Mouse (Mus musculus) neural tube, embryonic 13.5 days (tissue): ENCODE measurements at regions not wholly inside any gene's neighbourhood (a gene's known extent, or its start where the extent isn't known, plus 50 kb on each side); places are given as distances from the start of the nearest gene placed in this dataset.

Experiments used
- ATAC-seq: fragments of 200-750 bp; cut with Nextera tagmentation; 2 replicates; pipeline ENCODE4 v1.8.0; 2017; ENCODE audit warnings: low read depth, mild to moderate bottlenecking, moderate TSS enrichment, moderate library complexity
- H3K27ac ChIP-seq: fragments of 300-500 bp; sonication (generic); replicated peaks from 2 replicates; pipeline ENCODE4 v1.5.1; 2015; ENCODE audit warnings: moderate library complexity, mild to moderate bottlenecking, inconsistent platforms
- H3K27me3 ChIP-seq: fragments of 300-500 bp; sonication (generic); 2 replicates; pipeline ENCODE4 v1.6.1; 2015; ENCODE audit warnings: mild to moderate bottlenecking, inconsistent platforms
- H3K36me3 ChIP-seq: fragments of 300-500 bp; sonication (generic); 2 replicates; pipeline ENCODE4 v1.6.1; 2015; ENCODE audit warnings: mild to moderate bottlenecking, inconsistent platforms
- H3K4me1 ChIP-seq: fragments of 300-500 bp; sonication (generic); replicated peaks from 2 replicates; pipeline ENCODE4 v1.6.1; 2015; ENCODE audit warnings: inconsistent platforms
- H3K4me2 ChIP-seq: fragments of 300-500 bp; sonication (generic); 2 replicates; pipeline ENCODE4 v1.6.1; 2015; ENCODE audit warnings: inconsistent platforms, mild to moderate bottlenecking, moderate library complexity
- H3K4me3 ChIP-seq: fragments of 300-500 bp; sonication (generic); 2 replicates; pipeline ENCODE4 v1.5.1; 2015; ENCODE audit warnings: mild to moderate bottlenecking, inconsistent platforms
- H3K9ac ChIP-seq: fragments of 300-500 bp; sonication (generic); 2 replicates; pipeline ENCODE4 v1.6.1; 2015; ENCODE audit warnings: moderate library complexity, mild to moderate bottlenecking, inconsistent platforms
- H3K9me3 ChIP-seq: fragments of 300-500 bp; sonication (generic); 2 replicates; pipeline ENCODE4 v1.6.1; 2016; ENCODE audit warnings: inconsistent platforms
- whole genome bisulfite sequencing: fragments of 180-500 bp; shearing (Covaris S2); methylation state at CpG from one replicate; pipeline ENCODE4 v1.1.7; 2015; 5-methylcytosine and 5-hydroxymethylcytosine counted together

- Histone ChIP-seq H3K4me3 (no peak overlapping the region), H3K27ac (no peak overlapping the region), H3K4me1 (no peaks in the 10 kb centered on the region), H3K9ac (no peak overlapping the region), H3K9me3 (no peaks in the 10 kb centered on the region), H3K27me3 (no peaks in the 10 kb centered on the region), H3K4me2 (no peak overlapping the region), H3K36me3 (no peaks in the 10 kb centered on the region)
- no peak for ATAC-seq
- 80% methylated on average over 5 of the region's 5 CpGs for WGBS
These were observed 158.6 kb downstream of the Fam198b start for GRCm38 (mm10) chr3:80042756-80043484.

GRCm38 (mm10) chr3:80049495-80050225, 165.3 kb downstream of the Fam198b start:
- H3K27me3 ChIP-seq = no peaks in the 10 kb centered on the region
- WGBS = 84% methylated on average over 5 of the region's 5 CpGs
- H3K4me1 ChIP-seq = no peaks in the 10 kb centered on the region
- no peak overlapping the region for H3K4me3 ChIP-seq
- H3K36me3 ChIP-seq = no peaks in the 10 kb centered on the region
- no peak for ATAC-seq
- H3K9me3 ChIP-seq = no peaks in the 10 kb centered on the region
- H3K4me2 ChIP-seq = no peak overlapping the region
- no peak overlapping the region for H3K9ac ChIP-seq
- H3K27ac ChIP-seq = no peak overlapping the region

- Histone ChIP-seq H3K4me2 (no peak overlapping the region), H3K9me3 (no peaks in the 10 kb centered on the region), H3K4me1 (no peaks in the 10 kb centered on the region), H3K4me3 (no peak overlapping the region), H3K9ac (no peak overlapping the region), H3K27me3 (no peaks in the 10 kb centered on the region), H3K27ac (no peak overlapping the region), H3K36me3 (no peaks in the 10 kb centered on the region)
- ATAC-seq = no peak
- WGBS = 84% methylated on average over 4 of the region's 4 CpGs
These were observed 166.6 kb downstream of the Fam198b start for GRCm38 (mm10) chr3:80050920-80051319.

- 86% methylated on average over 4 of the region's 4 CpGs for WGBS
- Histone ChIP-seq H3K9me3 (no peaks in the 10 kb centered on the region), H3K36me3 (no peaks in the 10 kb centered on the region), H3K27ac (no peak overlapping the region), H3K4me3 (no peak overlapping the region), H3K4me1 (no peaks in the 10 kb centered on the region), H3K9ac (no peak overlapping the region), H3K4me2 (no peak overlapping the region), H3K27me3 (no peaks in the 10 kb centered on the region)
- no peak for ATAC-seq
These were observed 167.6 kb downstream of the Fam198b start for GRCm38 (mm10) chr3:80051963-80052362.

GRCm38 (mm10) chr3:80052879-80053278, 168.5 kb downstream of the Fam198b start:
- no peak overlapping the region for H3K27ac ChIP-seq

GRCm38 (mm10) chr3:80053435-80053834, 169.1 kb downstream of the Fam198b start:
- ATAC-seq = no peak
- no peak overlapping the region for H3K27ac ChIP-seq
- no peaks in the 10 kb centered on the region for H3K36me3 ChIP-seq
- no peak overlapping the region for H3K9ac ChIP-seq
- no peaks in the 10 kb centered on the region for H3K4me1 ChIP-seq
- no peak overlapping the region for H3K4me2 ChIP-seq
- 80% methylated on average over 2 of the region's 2 CpGs for WGBS
- H3K27me3 ChIP-seq = no peaks in the 10 kb centered on the region
- H3K9me3 ChIP-seq = no peaks in the 10 kb centered on the region
- no peak overlapping the region for H3K4me3 ChIP-seq

More at GRCm38 (mm10) chr3:80052879-80053278, 168.5 kb downstream of the Fam198b start:
- H3K4me2 ChIP-seq = no peak overlapping the region
- H3K4me3 ChIP-seq = no peak overlapping the region
- H3K27me3 ChIP-seq = no peaks in the 10 kb centered on the region
- no peaks in the 10 kb centered on the region for H3K36me3 ChIP-seq
- no peak overlapping the region for H3K9ac ChIP-seq
- 56% methylated on average over 3 of the region's 3 CpGs for WGBS
- no peaks in the 10 kb centered on the region for H3K9me3 ChIP-seq
- H3K4me1 ChIP-seq = no peaks in the 10 kb centered on the region
- ATAC-seq = no peak

- H3K4me2 ChIP-seq = no peak overlapping the region
- no peaks in the 10 kb centered on the region for H3K27me3 ChIP-seq
- H3K4me3 ChIP-seq = no peak overlapping the region
- H3K27ac ChIP-seq = no peak overlapping the region
- no peak overlapping the region for H3K9ac ChIP-seq
- no peaks in the 10 kb centered on the region for H3K4me1 ChIP-seq
- no peaks in the 10 kb centered on the region for H3K36me3 ChIP-seq
- WGBS = 76% methylated on average over 6 of the region's 6 CpGs
- ATAC-seq = no peak
- H3K9me3 ChIP-seq = no peaks in the 10 kb centered on the region
These were observed 172.5 kb downstream of the Fam198b start for GRCm38 (mm10) chr3:80056636-80057350.

GRCm38 (mm10) chr3:80058722-80059121, 174.4 kb downstream of the Fam198b start:
- WGBS = 31% methylated on average over 2 of the region's 2 CpGs
- H3K27ac ChIP-seq = no peak overlapping the region
- ATAC-seq = 0 out of 2 replicates have a peak, but pooled peaks have one; percentile 36
- H3K4me1 ChIP-seq = no peaks in the 10 kb centered on the region
- no peak overlapping the region for H3K9ac ChIP-seq
- no peaks in the 10 kb centered on the region for H3K9me3 ChIP-seq
- no peak overlapping the region for H3K4me3 ChIP-seq
- no peaks in the 10 kb centered on the region for H3K27me3 ChIP-seq
- H3K36me3 ChIP-seq = no peaks in the 10 kb centered on the region
- H3K4me2 ChIP-seq = no peak overlapping the region

- Histone ChIP-seq H3K4me2 (no peak overlapping the region), H3K9ac (no peak overlapping the region), H3K9me3 (no peaks in the 10 kb centered on the region), H3K27ac (no peak overlapping the region), H3K36me3 (no peaks in the 10 kb centered on the region), H3K4me3 (no peak overlapping the region), H3K27me3 (no peaks in the 10 kb centered on the region), H3K4me1 (no peaks in the 10 kb centered on the region)
- 74% methylated on average over 5 of the region's 5 CpGs for WGBS
- no peak; the same call in 1 of the 2 replicates for ATAC-seq
These were observed 186.4 kb downstream of the Fam198b start for GRCm38 (mm10) chr3:80070726-80071125.

GRCm38 (mm10) chr3:80079801-80080418, 195.6 kb downstream of the Fam198b start:
- H3K9me3 ChIP-seq = no peaks in the 10 kb centered on the region
- 15% methylated on average over 10 of the region's 10 CpGs for WGBS
- H3K4me3 ChIP-seq = peak overlapping the region; percentile 9; the same call in 1 of the 2 replicates
- H3K27ac ChIP-seq = no peak overlapping the region
- ATAC-seq = peak; percentile 67
- H3K36me3 ChIP-seq = no peaks in the 10 kb centered on the region
- peak overlapping the region; percentile 48 for H3K4me2 ChIP-seq
- no peaks in the 10 kb centered on the region for H3K27me3 ChIP-seq
- peaks cover 3% of the 10 kb centered on the region; the same call in 1 of the 2 replicates for H3K4me1 ChIP-seq
- H3K9ac ChIP-seq = no peak overlapping the region

- Histone ChIP-seq H3K4me2 (no peak overlapping the region), H3K9me3 (no peaks in the 10 kb centered on the region), H3K4me3 (no peak overlapping the region), H3K4me1 (peaks cover 3% of the 10 kb centered on the region; the same call in 1 of the 2 replicates), H3K36me3 (no peaks in the 10 kb centered on the region), H3K9ac (no peak overlapping the region), H3K27ac (no peak overlapping the region), H3K27me3 (no peaks in the 10 kb centered on the region)
- ATAC-seq = no peak
- 70% methylated on average over 7 of the region's 7 CpGs for WGBS
These were observed 196.9 kb downstream of the Fam198b start for GRCm38 (mm10) chr3:80081210-80081609.
